Mouse (Mus musculus): Measurements from ENCODE around the gene Serac1. TPM values are rescaled to one million over a fixed set of nuclear protein-coding genes. Genes with fewer than 3 reads are reported as not detected.

The Serac1 gene
- polyA plus RNA-seq, 1 experiment from 2014 or later = 12.6 TPM

DNA sequence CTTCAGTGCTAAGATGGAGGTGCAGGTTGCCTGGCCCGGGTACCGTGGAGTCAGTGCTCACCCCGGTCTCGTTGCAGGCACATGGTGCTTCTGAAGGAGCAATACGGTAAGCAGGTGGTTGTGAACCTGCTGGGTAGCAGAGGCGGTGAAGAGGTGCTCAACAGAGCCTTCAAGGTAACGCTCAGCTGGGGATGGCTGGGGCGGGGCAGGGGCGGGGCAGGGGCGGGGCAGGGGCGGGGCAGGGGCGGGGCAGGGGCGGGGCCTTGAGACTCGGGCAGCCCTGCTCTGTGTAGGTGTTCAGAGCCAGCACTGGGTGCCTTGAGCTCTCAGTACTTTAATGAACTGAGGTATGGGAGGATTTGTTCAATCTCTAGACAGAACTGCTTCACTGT, 74.3 kb downstream of the Serac1 start:
- H3K9ac ChIP-seq (ENCODE audit: low read depth, low read length) = no peak overlapping the region
- 22% methylated on average over 8 of the region's 14 CpGs for WGBS
- H3K9me3 ChIP-seq (replicated peaks; ENCODE audit: control insufficient read depth, low read length, poor library complexity, severe bottlenecking) = no peaks in the 10 kb centered on the region
- H3K4me2 ChIP-seq (ENCODE audit: low read length) = no peak overlapping the region
- H3K4me1 ChIP-seq (ENCODE audit: control insufficient read depth, insufficient read depth, low read length) = peaks cover 11% of the 10 kb centered on the region
- no peaks in the 10 kb centered on the region for H3K27me3 ChIP-seq (ENCODE audit: control insufficient read depth, insufficient read depth, low read depth, low read length)
- peak; percentile 59 for ATAC-seq
- no peak overlapping the region for H3K27ac ChIP-seq (ENCODE audit: low read length)
- H3K36me3 ChIP-seq (ENCODE audit: control insufficient read depth, insufficient read depth, low read length) = no peaks in the 10 kb centered on the region
- no peak overlapping the region for H3K4me3 ChIP-seq (ENCODE audit: low read depth, low read length)

DNA sequence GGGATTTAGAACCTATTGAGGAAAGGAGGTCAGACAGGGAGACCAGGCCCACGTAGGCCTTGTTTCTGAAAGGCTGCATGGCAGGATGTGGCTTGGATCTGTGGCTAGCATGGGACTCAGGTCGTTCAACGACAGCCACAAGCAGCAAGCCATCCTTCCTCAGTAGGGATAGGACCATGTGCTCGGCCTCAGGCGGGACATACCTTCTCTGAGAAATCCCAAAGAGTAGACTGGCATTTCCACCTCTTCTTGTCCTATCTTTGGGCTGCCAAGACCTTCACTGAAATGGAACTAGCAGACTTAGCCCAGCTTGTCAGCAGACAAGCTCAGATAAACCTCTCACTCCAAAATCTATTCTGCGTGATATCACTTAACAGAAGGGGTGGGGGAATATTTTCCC, 75.9 kb downstream of the Serac1 start:
- no peaks in the 10 kb centered on the region for H3K9me3 ChIP-seq (replicated peaks; ENCODE audit: control insufficient read depth, low read length, poor library complexity, severe bottlenecking)
- WGBS = 93% methylated on average over 6 of the region's 6 CpGs
- no peak overlapping the region for H3K9ac ChIP-seq (ENCODE audit: low read depth, low read length)
- H3K4me3 ChIP-seq (ENCODE audit: low read depth, low read length) = no peak overlapping the region
- no peaks in the 10 kb centered on the region for H3K27me3 ChIP-seq (ENCODE audit: control insufficient read depth, insufficient read depth, low read depth, low read length)
- H3K4me1 ChIP-seq (ENCODE audit: control insufficient read depth, insufficient read depth, low read length) = peaks cover 11% of the 10 kb centered on the region
- H3K27ac ChIP-seq (ENCODE audit: low read length) = no peak overlapping the region
- H3K36me3 ChIP-seq (ENCODE audit: control insufficient read depth, insufficient read depth, low read length) = no peaks in the 10 kb centered on the region
- no peak overlapping the region for H3K4me2 ChIP-seq (ENCODE audit: low read length)
- no peak for ATAC-seq

- ATAC-seq = no peak
- Histone ChIP-seq H3K27ac (ENCODE audit: low read length) (no peak overlapping the region), H3K4me2 (ENCODE audit: low read length) (no peak overlapping the region), H3K36me3 (ENCODE audit: control insufficient read depth, insufficient read depth, low read length) (no peaks in the 10 kb centered on the region), H3K9me3 (replicated peaks; ENCODE audit: control insufficient read depth, low read length, poor library complexity, severe bottlenecking) (no peaks in the 10 kb centered on the region), H3K9ac (ENCODE audit: low read depth, low read length) (no peak overlapping the region), H3K4me1 (ENCODE audit: control insufficient read depth, insufficient read depth, low read length) (peaks cover 11% of the 10 kb centered on the region), H3K4me3 (ENCODE audit: low read depth, low read length) (no peak overlapping the region), H3K27me3 (ENCODE audit: control insufficient read depth, insufficient read depth, low read depth, low read length) (no peaks in the 10 kb centered on the region)
- 93% methylated on average over 6 of the region's 6 CpGs for WGBS
Observed at GRCm38 (mm10) chr17:6002563-6002962, 77.0 kb downstream of the Serac1 start.

GRCm38 (mm10) chr17:6001836-6002235, 77.7 kb downstream of the Serac1 start:
- no peaks in the 10 kb centered on the region for H3K36me3 ChIP-seq (ENCODE audit: control insufficient read depth, insufficient read depth, low read length)
- H3K9me3 ChIP-seq (replicated peaks; ENCODE audit: control insufficient read depth, low read length, poor library complexity, severe bottlenecking) = no peaks in the 10 kb centered on the region
- no peak overlapping the region for H3K27ac ChIP-seq (ENCODE audit: low read length)
- no peaks in the 10 kb centered on the region for H3K27me3 ChIP-seq (ENCODE audit: control insufficient read depth, insufficient read depth, low read depth, low read length)
- H3K4me3 ChIP-seq (ENCODE audit: low read depth, low read length) = no peak overlapping the region
- peaks cover 11% of the 10 kb centered on the region for H3K4me1 ChIP-seq (ENCODE audit: control insufficient read depth, insufficient read depth, low read length)
- no peak for ATAC-seq
- WGBS = 88% methylated on average over 7 of the region's 7 CpGs
- no peak overlapping the region for H3K4me2 ChIP-seq (ENCODE audit: low read length)
- H3K9ac ChIP-seq (ENCODE audit: low read depth, low read length) = no peak overlapping the region

DNA sequence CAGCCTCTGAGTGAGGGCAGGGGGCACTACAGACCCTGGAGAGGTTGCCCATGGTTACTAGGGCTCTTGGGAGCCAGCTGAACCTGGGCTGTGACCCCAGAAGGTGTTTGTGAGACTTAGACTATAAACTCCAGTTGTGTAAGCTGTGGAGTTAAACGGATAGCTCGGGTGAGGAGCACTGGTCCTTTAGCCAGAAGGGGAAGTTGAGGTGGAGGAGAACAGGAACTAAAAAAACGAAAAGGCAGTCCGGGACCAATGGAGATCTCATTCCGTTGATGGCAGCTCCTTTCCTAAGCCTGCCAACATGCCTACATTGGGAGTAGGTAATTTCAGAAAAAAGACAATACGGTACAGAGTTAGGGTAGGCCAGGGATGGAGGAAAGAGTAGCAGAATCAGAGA, 78.2 kb downstream of the Serac1 start:
- H3K4me2 ChIP-seq (ENCODE audit: low read length) = no peak overlapping the region
- no peak for ATAC-seq
- H3K9me3 ChIP-seq (replicated peaks; ENCODE audit: control insufficient read depth, low read length, poor library complexity, severe bottlenecking) = no peaks in the 10 kb centered on the region
- WGBS = 90% methylated on average over 6 of the region's 6 CpGs
- no peak overlapping the region for H3K27ac ChIP-seq (ENCODE audit: low read length)
- no peak overlapping the region for H3K9ac ChIP-seq (ENCODE audit: low read depth, low read length)
- peaks cover 9% of the 10 kb centered on the region for H3K4me1 ChIP-seq (ENCODE audit: control insufficient read depth, insufficient read depth, low read length)
- H3K36me3 ChIP-seq (ENCODE audit: control insufficient read depth, insufficient read depth, low read length) = no peaks in the 10 kb centered on the region
- H3K27me3 ChIP-seq (ENCODE audit: control insufficient read depth, insufficient read depth, low read depth, low read length) = no peaks in the 10 kb centered on the region
- no peak overlapping the region for H3K4me3 ChIP-seq (ENCODE audit: low read depth, low read length)

DNA sequence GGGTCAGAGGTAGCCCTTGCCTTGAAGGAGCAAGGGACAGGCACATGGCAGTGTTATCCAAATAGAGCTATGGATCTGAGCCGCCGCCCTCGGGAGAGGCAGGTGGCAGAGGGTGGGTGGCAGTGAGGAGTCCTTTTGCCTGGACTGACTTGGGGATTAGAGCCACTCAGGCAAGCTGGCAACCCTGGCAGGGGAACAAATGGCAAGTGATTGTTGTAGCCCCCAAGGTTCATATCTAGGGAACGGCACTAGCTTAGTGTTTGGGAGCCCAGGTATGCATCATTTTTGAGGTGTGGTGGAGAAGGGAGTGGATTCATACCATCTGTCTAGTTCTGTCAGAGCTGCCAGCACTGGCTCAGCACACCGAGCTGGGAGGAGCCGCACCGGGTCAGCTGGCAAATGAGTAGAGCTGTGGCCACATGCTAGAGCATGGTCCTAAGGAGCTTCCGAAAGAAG, 78.6 kb downstream of the Serac1 start:
- Histone ChIP-seq H3K4me2 (ENCODE audit: low read length) (no peak overlapping the region), H3K27ac (ENCODE audit: low read length) (no peak overlapping the region), H3K9ac (ENCODE audit: low read depth, low read length) (no peak overlapping the region), H3K4me3 (ENCODE audit: low read depth, low read length) (no peak overlapping the region), H3K9me3 (replicated peaks; ENCODE audit: control insufficient read depth, low read length, poor library complexity, severe bottlenecking) (no peaks in the 10 kb centered on the region), H3K27me3 (ENCODE audit: control insufficient read depth, insufficient read depth, low read depth, low read length) (no peaks in the 10 kb centered on the region), H3K4me1 (ENCODE audit: control insufficient read depth, insufficient read depth, low read length) (peaks cover 4% of the 10 kb centered on the region), H3K36me3 (ENCODE audit: control insufficient read depth, insufficient read depth, low read length) (no peaks in the 10 kb centered on the region)
- no peak for ATAC-seq
- 83% methylated on average over 8 of the region's 8 CpGs for WGBS

DNA sequence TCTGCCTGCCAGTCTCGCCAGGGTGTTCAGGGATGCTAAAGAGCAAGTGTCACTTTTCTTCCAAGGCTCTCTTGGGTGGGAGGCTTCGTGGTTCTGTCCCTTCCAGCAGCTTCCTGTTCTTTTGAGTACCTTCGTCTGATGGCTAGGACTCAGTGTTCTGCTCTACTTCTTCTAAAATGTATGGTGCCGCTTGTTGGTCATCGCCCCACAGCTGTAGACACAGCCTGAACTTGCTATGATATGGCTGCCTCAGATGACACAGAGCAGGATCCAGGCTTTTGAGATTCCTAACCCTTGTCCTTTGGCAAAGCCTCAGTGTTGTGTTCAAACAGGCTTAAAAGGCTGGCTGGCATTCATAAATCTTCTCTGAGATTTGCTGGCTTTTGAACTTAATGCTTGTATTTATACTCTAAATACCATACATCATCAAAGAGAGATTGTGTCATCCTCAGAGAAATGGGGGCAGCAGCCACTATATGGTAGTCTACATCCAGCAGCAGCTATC, 80.5 kb downstream of the Serac1 start:
- Histone ChIP-seq H3K4me3 (ENCODE audit: low read depth, low read length) (no peak overlapping the region), H3K27ac (ENCODE audit: low read length) (no peak overlapping the region), H3K36me3 (ENCODE audit: control insufficient read depth, insufficient read depth, low read length) (no peaks in the 10 kb centered on the region), H3K27me3 (ENCODE audit: control insufficient read depth, insufficient read depth, low read depth, low read length) (no peaks in the 10 kb centered on the region), H3K4me2 (ENCODE audit: low read length) (no peak overlapping the region), H3K4me1 (ENCODE audit: control insufficient read depth, insufficient read depth, low read length) (no peaks in the 10 kb centered on the region), H3K9ac (ENCODE audit: low read depth, low read length) (no peak overlapping the region), H3K9me3 (replicated peaks; ENCODE audit: control insufficient read depth, low read length, poor library complexity, severe bottlenecking) (no peaks in the 10 kb centered on the region)
- WGBS = 77% methylated on average over 5 of the region's 5 CpGs
- ATAC-seq = no peak

GRCm38 (mm10) chr17:5998235-5998500, 81.4 kb downstream of the Serac1 start:
- Histone ChIP-seq H3K9ac (ENCODE audit: low read depth, low read length) (no peak overlapping the region), H3K27me3 (ENCODE audit: control insufficient read depth, insufficient read depth, low read depth, low read length) (no peaks in the 10 kb centered on the region), H3K27ac (ENCODE audit: low read length) (no peak overlapping the region), H3K4me3 (ENCODE audit: low read depth, low read length) (no peak overlapping the region), H3K9me3 (replicated peaks; ENCODE audit: control insufficient read depth, low read length, poor library complexity, severe bottlenecking) (no peaks in the 10 kb centered on the region), H3K4me2 (ENCODE audit: low read length) (no peak overlapping the region), H3K4me1 (ENCODE audit: control insufficient read depth, insufficient read depth, low read length) (no peaks in the 10 kb centered on the region), H3K36me3 (ENCODE audit: control insufficient read depth, insufficient read depth, low read length) (no peaks in the 10 kb centered on the region)
- no peak for ATAC-seq

GRCm38 (mm10) chr17:5997380-5998234, 81.9 kb downstream of the Serac1 start:
- 82% methylated on average over 16 of the region's 16 CpGs for WGBS
- H3K27me3 ChIP-seq (ENCODE audit: control insufficient read depth, insufficient read depth, low read depth, low read length) = no peaks in the 10 kb centered on the region
- no peaks in the 10 kb centered on the region for H3K4me1 ChIP-seq (ENCODE audit: control insufficient read depth, insufficient read depth, low read length)
- no peaks in the 10 kb centered on the region for H3K9me3 ChIP-seq (replicated peaks; ENCODE audit: control insufficient read depth, low read length, poor library complexity, severe bottlenecking)
- no peak for ATAC-seq
- H3K36me3 ChIP-seq (ENCODE audit: control insufficient read depth, insufficient read depth, low read length) = no peaks in the 10 kb centered on the region
- no peak overlapping the region for H3K4me2 ChIP-seq (ENCODE audit: low read length)
- H3K27ac ChIP-seq (ENCODE audit: low read length) = no peak overlapping the region
- H3K9ac ChIP-seq (ENCODE audit: low read depth, low read length) = no peak overlapping the region
- no peak overlapping the region for H3K4me3 ChIP-seq (ENCODE audit: low read depth, low read length)

Data from midbrain, embryonic 16.5 days (tissue).